Mouse (Mus musculus): ENCODE measurements around the gene Podnl1.

- no peak for TF ChIP-seq POLR2A (IDR thresholded peaks at IDR 0.05; ENCODE audit: low read depth, low read length)
- no peak for TF ChIP-seq CTCF (conservative IDR thresholded peaks at IDR 0.05; ENCODE audit: insufficient read depth, insufficient read length, low read depth, low read length)
These were observed 15.0 kb downstream of the Podnl1 start for GRCm38 (mm10) chr8:84140838-84141237.
